Mouse (Mus musculus) ES-Bruce4 (cell line): ENCODE measurements around the gene Tgm4.

Experiments
- CTCF ChIP-seq: IDR thresholded peaks from one replicate; pipeline ENCODE4 v1.8.1; 2011; ENCODE audit warnings: low read depth, low read length
- POLR2A ChIP-seq: IDR thresholded peaks from one replicate; pipeline ENCODE4 v1.8.1; 2011; ENCODE audit warnings: low read length; ENCODE audit not compliant: insufficient read depth

GRCm38 (mm10) chr9:123034426-123034825 lies at the start of gene Tgm4:
- TF ChIP-seq POLR2A (no peak), CTCF (no peak)
